Mouse (Mus musculus) left cerebral cortex, adult 2 months (tissue): ENCODE data around the gene Styx. TPM values are rescaled to one million over a fixed set of nuclear protein-coding genes. Genes with fewer than 3 reads are reported as not detected.

Experiments
- DNase-seq, 2 experiments: peaks; one replicate each; pipeline ENCODE4 v3.0.0; 2021 to 2022; ENCODE audit warnings: low spot score in 2 of 2, mixed read lengths in 1 of 2; ENCODE audit errors: extremely low spot score in 1 of 2
- H3K27ac ChIP-seq: fragments of 200-600 bp; 2 replicates; pipeline ENCODE4 v1.8.1; 2022
- H3K4me3 ChIP-seq: fragments of 200-600 bp; 2 replicates; pipeline ENCODE4 v1.8.1; 2022
- CTCF ChIP-seq: fragments of 200-600 bp; IDR thresholded peaks from 2 replicates; pipeline ENCODE4 v1.8.1; 2022; ENCODE audit warnings: antibody characterized with exemption, mild to moderate bottlenecking, moderate library complexity
- intact Hi-C: fragments of 180-260 bp; cut with DNase I; formaldehyde crosslinking; loops from one replicate; pipeline ENCODE4 v1.15.1; 2025
- total RNA-seq, 2 experiments: library from RNA; stranded (reverse); gene quantifications; 2 replicates each; pipeline ENCODE4 v1.2.3; 2021

Gene Styx
- total RNA-seq, 2 experiments from 2014 or later, result 11.0 to 14.3 TPM

DNA sequence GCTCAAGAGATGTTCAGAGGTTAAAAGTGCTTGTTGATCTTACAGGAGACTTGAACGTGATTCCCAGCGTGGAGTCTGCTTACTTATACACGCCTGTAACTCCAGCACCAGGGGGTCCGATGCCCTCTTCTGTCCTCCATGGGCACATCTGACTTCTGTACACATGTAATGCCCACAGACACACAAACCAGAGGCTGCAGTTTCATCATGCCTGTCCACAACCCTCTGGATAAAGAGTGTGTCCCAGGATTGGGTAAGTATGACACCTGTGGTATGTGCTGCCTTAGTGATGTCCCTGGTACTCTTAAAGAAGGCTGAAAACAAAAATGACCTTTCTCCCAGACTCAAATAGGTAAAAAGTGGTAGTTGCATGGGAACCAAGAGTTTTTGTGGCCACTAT lies 68.4 kb downstream of the Styx start:
- no peak for DNase-seq
- intact Hi-C loops, result no loop called here
- Histone ChIP-seq H3K4me3 (no peak overlapping the region), H3K27ac (no peak overlapping the region)
- no peak for TF ChIP-seq CTCF

DNA sequence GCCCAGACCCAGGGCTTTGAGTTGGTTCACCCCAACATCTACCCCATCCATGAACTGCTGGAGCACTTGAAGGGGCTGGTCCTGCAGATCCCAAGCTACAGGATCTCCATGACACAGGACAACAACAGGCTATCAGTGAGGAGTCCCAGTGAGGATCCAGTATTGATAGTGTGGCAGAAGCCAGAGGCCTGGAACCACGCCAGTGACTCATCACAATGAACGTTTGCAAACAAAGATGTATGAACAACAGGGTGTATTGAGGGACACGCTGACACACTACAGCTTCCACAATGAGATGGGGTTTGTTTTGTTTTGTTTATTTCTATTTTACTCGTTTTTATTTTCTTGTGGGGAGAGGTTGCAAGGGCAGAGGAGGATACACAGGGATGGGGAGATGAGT lies 71.5 kb downstream of the Styx start:
- no peak for TF ChIP-seq CTCF
- no peak overlapping the region for H3K4me3 ChIP-seq
- no peak for DNase-seq
- no peak overlapping the region for H3K27ac ChIP-seq
- intact Hi-C loops, result loop anchor here (2.0 to 10.0 kb wide), 3 partner anchors 178 to 1302 kb away; no protein-coding TSS in a partner anchor

DNA sequence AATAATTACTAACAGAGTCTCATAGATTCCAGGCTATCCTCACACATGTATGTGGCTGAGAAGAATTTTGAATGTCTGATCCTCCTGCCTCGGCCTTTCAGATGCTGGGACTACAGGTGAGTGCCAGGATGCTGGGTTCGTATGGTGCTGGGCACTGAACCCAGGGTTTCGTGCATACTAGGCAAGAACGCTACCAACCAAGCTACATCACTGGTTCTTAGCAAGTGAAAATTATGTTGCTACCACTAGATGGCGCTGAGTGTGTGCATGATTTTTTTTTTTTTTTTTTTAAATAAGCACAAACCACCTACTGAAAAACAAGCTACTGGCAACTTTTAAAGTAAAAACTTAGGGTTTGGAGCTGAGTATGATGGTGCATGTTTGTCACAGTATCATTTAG lies 72.3 kb downstream of the Styx start:
- intact Hi-C loops, result loop anchor here (1.0 to 10.0 kb wide), 5 partner anchors 117 to 1302 kb away; no protein-coding TSS in a partner anchor
- peak in 1 of 2 experiments; percentile 19 for DNase-seq
- peak; percentile 84 for TF ChIP-seq CTCF

DNA sequence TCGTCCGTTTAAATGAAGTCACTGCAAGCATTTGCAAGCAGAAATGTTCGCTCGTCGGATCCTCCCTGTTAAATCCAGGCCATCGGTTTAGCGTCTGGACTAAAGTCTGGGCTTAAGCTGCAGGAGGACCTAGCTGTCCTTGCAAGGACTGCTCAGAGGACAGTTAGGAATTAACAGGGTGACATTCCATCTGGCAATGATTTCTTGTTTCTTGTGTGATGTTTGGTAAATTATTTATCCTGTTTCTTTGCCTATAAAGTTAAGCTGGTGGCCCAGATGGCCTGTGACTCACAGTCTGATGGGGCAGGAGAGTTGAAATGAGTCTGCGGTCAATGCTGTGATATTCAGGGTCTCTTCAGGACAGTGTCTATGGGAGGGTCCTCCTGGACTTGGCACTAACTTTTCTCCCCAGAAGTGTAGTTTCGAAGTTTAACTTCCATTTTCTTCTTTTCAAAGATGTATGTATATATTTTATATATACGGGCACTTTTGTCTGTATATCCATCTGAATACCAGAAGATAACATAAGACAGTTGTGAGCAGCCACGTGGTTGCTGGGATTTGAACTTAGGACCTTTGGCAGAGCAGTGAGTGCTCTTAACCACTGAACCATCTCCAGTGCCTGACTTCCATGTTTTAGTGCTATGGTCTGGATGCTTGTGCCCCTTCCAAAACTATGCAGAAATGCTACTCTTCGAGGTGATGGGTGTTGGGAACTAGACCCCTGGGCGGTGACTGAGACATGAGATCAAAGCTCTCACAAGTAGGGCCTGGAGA lies 79.4 kb downstream of the Styx start:
- no peak overlapping the region for H3K27ac ChIP-seq
- DNase-seq, result no peak
- no peak for TF ChIP-seq CTCF
- intact Hi-C loops, result no loop called here
- no peak overlapping the region for H3K4me3 ChIP-seq

More for the DNA sequence above, 72.3 kb downstream of the Styx start:
- H3K4me3 ChIP-seq, result no peak overlapping the region
- H3K27ac ChIP-seq, result no peak overlapping the region

DNA sequence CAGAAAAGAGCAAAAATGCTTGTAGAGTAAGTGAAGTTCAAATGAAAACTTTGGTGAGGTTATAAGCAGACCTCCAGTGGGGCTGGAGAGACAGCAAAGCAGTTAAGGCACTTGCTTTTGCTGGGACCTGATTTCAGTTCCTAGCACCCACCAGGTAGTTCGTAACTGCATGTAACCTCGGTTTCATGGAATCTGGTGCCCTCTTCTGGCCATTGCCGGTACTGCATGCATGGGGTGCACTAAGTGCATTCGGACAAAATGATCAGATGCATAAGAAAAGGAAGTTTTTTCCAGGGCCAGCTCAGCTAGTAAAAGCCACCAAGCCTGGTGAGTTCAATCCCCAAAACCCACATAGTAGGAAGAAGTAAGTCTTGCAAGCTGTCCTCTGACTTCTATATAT lies 81.1 kb downstream of the Styx start:
- DNase-seq, result no peak
- intact Hi-C loops, result no loop called here

DNA sequence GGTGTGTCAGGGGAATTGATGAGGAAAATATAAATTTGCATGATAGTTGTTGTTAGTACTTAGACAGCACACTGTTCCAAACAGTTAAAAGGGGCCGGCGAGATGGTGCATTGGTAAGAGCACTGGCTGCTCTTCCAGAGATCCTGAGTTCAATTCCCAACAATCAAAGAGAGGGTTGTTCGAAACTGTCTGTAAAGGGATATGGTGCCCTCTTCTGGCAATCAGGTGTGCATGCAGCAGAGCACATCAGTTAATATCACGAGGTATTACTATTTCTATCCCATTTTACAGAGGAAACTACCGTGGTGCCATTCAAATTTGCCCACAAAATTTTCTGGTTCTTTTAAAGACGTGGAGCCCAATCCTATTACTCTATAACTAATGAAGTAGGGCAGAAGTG lies 83.3 kb downstream of the Styx start:
- H3K4me3 ChIP-seq, result no peak overlapping the region
- H3K27ac ChIP-seq, result no peak overlapping the region
- intact Hi-C loops, result no loop called here
- peak; percentile 64 for TF ChIP-seq CTCF
- no peak for DNase-seq

More for the DNA sequence above, 81.1 kb downstream of the Styx start:
- TF ChIP-seq CTCF, result peak; percentile 57
- Histone ChIP-seq H3K27ac (no peak overlapping the region), H3K4me3 (no peak overlapping the region)

DNA sequence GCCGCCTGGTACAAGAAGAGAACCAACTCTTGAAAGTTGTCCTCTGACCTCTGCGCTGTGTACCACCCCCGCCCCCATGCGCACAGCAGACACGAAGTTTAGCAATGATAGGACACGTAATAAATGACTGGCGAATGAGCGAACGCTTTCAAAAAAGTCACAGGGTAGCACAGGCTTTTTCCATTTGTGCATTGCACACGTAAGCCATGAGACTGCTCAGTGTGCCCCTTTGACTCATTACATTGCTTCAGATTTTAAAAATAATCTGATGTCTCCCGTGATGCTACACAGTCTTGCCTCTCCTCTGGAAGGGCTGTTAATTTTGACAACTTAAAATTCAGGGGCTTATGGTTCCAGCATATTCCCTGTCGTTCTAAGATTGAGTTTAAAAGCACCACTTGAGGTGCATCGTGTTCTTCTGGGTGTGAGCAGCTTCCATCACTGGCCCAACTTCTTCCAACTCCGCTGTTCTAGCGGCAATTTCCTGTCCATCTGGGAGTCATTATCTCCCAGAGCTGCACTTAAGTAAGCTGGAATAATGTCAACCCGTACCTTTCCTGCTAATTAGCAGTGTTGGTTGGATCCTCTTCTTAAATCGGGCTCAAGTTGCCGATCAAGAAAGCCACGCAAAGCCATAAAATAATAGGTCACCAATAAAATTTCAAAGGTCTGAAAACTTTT lies 87.5 kb downstream of the Styx start:
- intact Hi-C loops, result no loop called here
- DNase-seq, result no peak
- no peak overlapping the region for H3K4me3 ChIP-seq
- TF ChIP-seq CTCF, result no peak
- H3K27ac ChIP-seq, result no peak overlapping the region

DNA sequence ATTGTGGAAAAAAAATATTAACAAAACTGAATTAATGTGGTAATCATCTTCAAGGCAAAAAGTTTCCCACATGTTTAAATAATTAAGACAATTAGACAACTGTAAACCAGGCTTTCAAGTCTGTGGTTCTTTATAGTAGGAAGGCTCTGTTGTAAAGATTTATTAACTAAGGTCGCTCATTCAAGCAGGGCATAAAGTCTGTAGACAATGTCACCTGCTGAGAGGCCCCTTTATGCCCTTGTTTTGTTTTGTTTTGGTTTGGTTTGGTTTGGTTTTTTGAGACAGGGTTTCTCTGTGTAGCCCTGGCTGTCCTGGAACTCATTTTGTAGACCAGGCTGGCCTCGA lies 88.0 kb downstream of the Styx start:
- Histone ChIP-seq H3K4me3 (no peak overlapping the region), H3K27ac (no peak overlapping the region)
- no peak for TF ChIP-seq CTCF
- no peak for DNase-seq
- intact Hi-C loops, result no loop called here

DNA sequence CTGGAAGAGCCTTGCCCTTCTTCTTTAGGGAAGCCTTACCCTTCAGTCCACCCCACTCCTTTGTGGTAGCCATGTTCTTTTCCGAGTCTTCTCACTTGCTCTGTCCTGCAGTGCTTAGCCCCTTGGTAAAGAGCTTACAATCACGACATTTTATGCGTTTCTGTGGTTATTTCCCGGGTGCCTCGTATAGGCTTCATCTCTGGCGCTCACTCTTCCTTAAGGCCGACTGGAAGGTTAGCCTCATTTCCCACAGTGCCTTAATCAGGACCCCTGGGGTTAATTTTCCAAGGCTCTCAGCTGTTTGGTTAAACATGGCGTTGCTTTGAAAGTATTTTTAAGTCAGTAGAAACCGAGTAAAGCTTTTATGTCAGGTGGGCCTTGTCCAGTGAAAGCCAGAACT lies 88.5 kb downstream of the Styx start:
- TF ChIP-seq CTCF, result no peak
- no peak for DNase-seq
- intact Hi-C loops, result no loop called here
- Histone ChIP-seq H3K27ac (no peak overlapping the region), H3K4me3 (no peak overlapping the region)

DNA sequence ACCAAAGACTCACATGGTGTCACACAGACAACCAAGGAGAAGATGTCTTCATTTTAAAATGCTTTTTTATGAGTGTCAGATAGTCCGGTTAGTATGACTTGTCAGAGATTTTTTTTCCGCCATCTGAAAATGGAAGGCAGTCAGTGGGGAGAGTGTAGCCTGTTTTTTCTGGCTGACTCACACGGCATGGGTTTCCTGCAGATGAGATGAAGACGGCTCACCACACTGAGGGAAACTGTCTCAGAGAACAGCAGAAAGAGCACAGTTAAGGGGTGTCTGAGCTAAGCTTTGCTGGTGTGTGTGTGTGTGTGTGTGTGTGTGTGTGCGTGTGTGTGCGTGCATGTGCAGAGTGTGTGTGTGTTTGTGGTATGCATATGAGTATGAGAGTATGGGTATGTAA lies 90.4 kb downstream of the Styx start:
- no peak for DNase-seq
- intact Hi-C loops, result no loop called here
- Histone ChIP-seq H3K27ac (no peak overlapping the region), H3K4me3 (no peak overlapping the region)
- no peak for TF ChIP-seq CTCF

DNA sequence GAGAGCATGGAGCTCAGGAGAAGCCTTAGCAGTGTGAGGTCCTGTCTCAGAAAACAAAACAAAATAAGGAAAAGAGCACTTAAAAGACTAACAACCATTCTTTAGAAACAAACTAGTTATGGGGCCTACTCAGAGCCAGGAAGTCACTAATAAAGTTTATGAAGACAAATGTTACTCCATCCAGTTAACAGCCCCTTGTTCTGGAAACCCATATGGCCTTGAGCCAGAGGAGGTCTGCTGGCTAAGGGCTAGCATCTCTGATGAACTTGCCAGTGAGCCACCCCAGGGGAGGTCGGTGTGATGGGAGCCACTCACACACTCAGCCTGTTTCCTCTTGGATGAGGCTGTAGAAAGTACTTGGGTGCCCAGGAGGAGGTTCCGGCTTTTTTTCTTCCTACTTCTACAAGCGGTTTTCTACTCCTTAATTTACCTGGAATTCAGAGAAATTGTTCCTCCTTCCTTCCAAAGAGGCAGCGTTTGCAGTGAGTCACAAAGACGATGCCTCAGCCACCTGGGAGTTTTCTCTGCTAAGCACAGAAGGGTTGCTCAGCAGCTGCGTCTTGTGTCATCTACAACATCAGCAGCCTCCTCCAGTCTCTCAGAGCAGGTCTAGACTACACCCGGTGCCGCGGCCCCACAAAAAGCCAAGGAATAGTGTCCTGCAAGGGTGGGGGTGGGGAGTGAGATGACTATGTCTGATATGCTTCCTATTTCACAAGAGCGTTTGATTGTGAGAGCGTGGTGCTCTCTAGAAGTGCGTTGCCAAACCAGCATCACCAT lies 92.1 kb downstream of the Styx start:
- H3K27ac ChIP-seq, result no peak overlapping the region
- intact Hi-C loops, result no loop called here
- TF ChIP-seq CTCF, result no peak
- no peak overlapping the region for H3K4me3 ChIP-seq
- DNase-seq, result no peak

DNA sequence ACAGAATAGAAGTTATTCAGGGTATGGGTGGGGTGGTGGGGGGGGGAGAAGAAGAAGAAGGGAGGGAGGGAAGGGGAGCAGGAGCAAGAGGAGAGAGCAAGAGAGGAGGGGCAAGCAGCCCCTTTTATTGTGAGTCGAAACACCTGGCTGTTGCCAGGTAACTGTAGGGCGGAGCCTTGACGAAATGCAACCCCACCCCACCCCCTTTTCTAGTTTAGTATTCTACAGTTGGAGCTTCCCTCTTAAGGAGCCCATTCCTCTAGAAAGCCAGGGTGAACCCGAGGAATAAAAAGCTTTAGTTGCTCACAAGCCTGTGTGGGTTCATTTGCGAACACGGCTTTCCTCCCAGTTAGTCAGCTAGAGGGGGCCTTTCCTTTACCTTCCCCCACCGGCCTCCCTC lies 94.0 kb downstream of the Styx start:
- DNase-seq, result no peak
- intact Hi-C loops, result no loop called here

More for the DNA sequence above, 94.0 kb downstream of the Styx start:
- Histone ChIP-seq H3K4me3 (no peak overlapping the region), H3K27ac (no peak overlapping the region)
- TF ChIP-seq CTCF, result no peak
